Mouse (Mus musculus): ENCODE measurements at regions not wholly inside any gene's neighbourhood (a gene's known extent, or its start where the extent isn't known, plus 50 kb on each side); places are given as distances from the start of the nearest gene placed in this dataset.
"Not testable (repeated sequence)": the region's sequence is repeated elsewhere in the genome, so short reads cannot be mapped to it uniquely, and the experiment has no call there.

- DNase-seq (ENCODE audit: low spot score in 2 of 2): peak in 1 of 2 experiments; percentile 9
Observed at GRCm38 (mm10) chr4:23567827-23568226, 928.4 kb upstream of the Mms22l start.

- no peak for DNase-seq (ENCODE audit: low spot score in 2 of 2)
Observed at GRCm38 (mm10) chr4:23573013-23573412, 923.2 kb upstream of the Mms22l start.

GRCm38 (mm10) chr4:23587412-23587811 is 908.8 kb upstream of the Mms22l start:
- no peak for DNase-seq (ENCODE audit: low spot score in 2 of 2)

DNA sequence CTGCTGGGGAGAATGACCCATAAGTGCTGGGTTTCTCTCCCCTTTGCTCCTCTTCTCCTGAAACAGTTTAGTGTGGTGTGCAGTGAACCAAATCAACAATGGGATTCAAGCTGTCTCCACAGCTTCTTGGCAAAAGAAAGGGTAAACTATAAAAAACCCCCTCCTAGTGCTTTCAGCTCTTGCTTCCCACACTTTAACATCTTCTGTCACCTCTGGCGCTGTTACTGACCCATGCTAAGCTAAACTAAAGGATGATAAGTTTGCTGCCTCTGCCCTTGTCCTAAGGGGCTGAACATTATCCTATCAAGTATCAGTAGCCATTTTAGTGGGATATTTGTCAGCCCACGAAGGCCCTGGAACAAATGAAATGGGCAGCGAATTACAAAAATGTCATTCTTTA is 905.4 kb upstream of the Mms22l start:
- DNase-seq (ENCODE audit: low spot score in 2 of 2): no peak

GRCm38 (mm10) chr4:23591593-23591992 is 904.7 kb upstream of the Mms22l start:
- no peak for DNase-seq (ENCODE audit: low spot score in 2 of 2)

GRCm38 (mm10) chr4:23600070-23600469 is 896.2 kb upstream of the Mms22l start:
- DNase-seq (ENCODE audit: low spot score in 2 of 2): no peak

DNA sequence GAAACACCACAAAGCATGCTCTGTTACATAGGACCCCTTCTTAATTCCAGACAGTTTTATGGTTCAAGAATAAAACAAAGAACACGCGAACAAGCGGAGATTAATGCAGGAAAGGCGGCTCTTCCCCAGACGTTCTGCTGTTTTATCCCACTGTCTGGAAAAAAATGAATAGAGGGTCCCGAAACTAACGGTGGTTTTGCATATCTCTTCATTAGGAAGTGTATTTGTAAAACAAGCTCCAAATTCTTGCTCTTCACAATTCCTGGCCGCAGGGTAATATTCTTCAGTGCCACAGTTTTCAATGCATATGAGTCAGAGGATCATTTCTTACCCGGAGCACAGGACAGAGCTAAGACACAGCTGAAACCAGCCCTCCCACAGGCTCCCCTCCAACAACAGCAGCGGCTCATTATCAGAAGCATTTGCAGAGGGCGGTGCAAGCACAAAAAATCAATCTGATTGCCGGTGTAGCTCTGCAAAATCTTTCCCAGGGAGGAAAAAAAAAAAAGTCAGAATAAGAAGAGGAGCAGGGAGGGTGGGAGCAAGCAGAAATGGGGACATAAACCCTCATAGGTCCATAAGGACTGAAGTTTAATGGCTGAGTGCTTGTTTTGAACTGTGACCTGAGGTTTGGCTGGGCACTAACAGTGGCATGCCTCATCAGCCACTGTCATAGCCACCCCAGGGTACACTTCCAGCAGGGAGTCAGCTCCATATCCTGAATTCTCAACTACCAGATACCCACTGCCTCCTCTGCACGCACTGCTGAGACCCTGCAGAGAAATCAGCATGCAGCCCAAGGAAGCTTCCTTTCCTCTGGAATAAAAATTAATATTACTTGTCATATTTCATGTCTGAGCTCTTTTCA is 894.6 kb upstream of the Mms22l start:
- peak in 1 of 2 experiments; percentile 10 for DNase-seq (ENCODE audit: low spot score in 2 of 2)

GRCm38 (mm10) chr4:23602294-23602932 is 893.8 kb upstream of the Mms22l start:
- DNase-seq (ENCODE audit: low spot score in 2 of 2): peak in 1 of 2 experiments; percentile 1

GRCm38 (mm10) chr4:23607348-23607747 is 888.9 kb upstream of the Mms22l start:
- DNase-seq (ENCODE audit: low spot score in 2 of 2): no peak

GRCm38 (mm10) chr4:23621208-23621607 is 875.0 kb upstream of the Mms22l start:
- no peak for DNase-seq (ENCODE audit: low spot score in 2 of 2)

- no peak for DNase-seq (ENCODE audit: low spot score in 2 of 2)
Observed at GRCm38 (mm10) chr4:23622231-23622630, 874.0 kb upstream of the Mms22l start.

- peak in 1 of 2 experiments; percentile 2 for DNase-seq (ENCODE audit: low spot score in 2 of 2)
Observed at GRCm38 (mm10) chr4:23636231-23636928, 859.9 kb upstream of the Mms22l start.

DNA sequence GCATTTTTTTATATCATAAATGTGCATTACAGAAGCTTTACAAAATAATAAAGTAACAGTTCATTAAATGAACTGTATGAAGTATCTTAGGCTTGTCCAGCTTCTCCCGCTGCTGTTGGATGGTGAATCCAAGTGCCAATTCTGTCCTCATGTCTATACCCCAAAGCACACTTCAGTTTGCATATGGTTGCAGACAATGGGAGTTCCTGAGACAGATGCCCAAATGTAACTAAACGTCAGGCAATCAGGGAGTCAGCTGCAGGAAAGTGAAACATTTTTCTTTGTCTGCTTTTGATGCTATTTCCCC is 859.4 kb upstream of the Mms22l start:
- no peak for DNase-seq (ENCODE audit: low spot score in 2 of 2)

GRCm38 (mm10) chr4:23656671-23657070 is 839.6 kb upstream of the Mms22l start:
- not testable (repeated sequence) for DNase-seq (ENCODE audit: low spot score in 2 of 2)

DNA sequence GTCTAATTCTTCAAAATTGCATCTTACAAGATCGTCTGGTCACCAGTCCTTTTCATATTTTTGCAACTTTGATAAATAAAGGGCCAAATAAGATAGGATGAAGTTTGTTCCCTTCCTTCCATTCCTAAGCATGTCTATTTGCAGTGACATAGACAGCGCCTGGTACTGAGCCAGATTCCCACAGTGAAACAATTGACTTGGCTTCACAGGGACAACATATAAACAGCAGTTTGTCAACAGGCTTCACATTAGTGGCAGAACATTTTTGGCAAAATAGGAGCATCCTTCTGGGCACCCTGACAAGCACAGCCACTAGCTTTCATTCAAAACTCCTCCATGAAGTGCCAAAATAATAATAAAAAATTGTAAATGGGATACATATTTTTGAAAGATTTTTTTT is 827.4 kb upstream of the Mms22l start:
- DNase-seq (ENCODE audit: low spot score in 2 of 2): peak; percentile 20 to 62

- DNase-seq (ENCODE audit: low spot score in 2 of 2): no peak
Observed at GRCm38 (mm10) chr4:23703626-23704025, 792.6 kb upstream of the Mms22l start.

GRCm38 (mm10) chr4:23710716-23711115 is 785.5 kb upstream of the Mms22l start:
- no peak for DNase-seq (ENCODE audit: low spot score in 2 of 2)

- DNase-seq (ENCODE audit: low spot score in 2 of 2): no peak
Observed at GRCm38 (mm10) chr4:23713781-23714415, 782.4 kb upstream of the Mms22l start.

GRCm38 (mm10) chr4:23727846-23728245 is 768.4 kb upstream of the Mms22l start:
- no peak for DNase-seq (ENCODE audit: low spot score in 2 of 2)

DNA sequence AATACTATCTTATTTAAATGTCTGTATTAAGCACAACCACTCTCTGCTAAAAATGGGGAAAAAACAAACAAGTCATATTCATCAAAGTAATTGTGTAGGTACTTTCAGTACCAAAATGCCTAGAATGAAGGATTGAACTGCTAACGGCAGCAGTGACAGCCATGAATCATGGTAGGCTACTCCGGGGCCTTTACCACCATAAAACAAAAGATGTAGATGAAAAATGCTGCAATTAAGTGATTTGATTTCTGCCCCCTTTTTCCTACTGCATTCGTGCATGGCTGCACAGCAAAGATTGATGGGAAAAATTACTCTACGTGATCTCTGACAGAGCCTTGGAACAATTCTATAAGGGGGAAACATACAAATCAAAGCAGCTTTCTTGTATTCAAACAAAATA is 763.8 kb upstream of the Mms22l start:
- DNase-seq (ENCODE audit: low spot score in 2 of 2): no peak

- no peak for DNase-seq (ENCODE audit: low spot score in 2 of 2)
Observed at GRCm38 (mm10) chr4:23744079-23744478, 752.2 kb upstream of the Mms22l start.

GRCm38 (mm10) chr4:23758005-23758404 is 738.2 kb upstream of the Mms22l start:
- no peak for DNase-seq (ENCODE audit: low spot score in 2 of 2)
